Mouse (Mus musculus) CH12.LX (cell line): ENCODE results near the gene Brd4. TPM values are rescaled to one million over a fixed set of nuclear protein-coding genes. Genes with fewer than 3 reads are reported as not detected.

ENCODE experiments used
- DNase-seq: peaks from one replicate; pipeline ENCODE4 v3.0.0-alpha.2; 2013; ENCODE audit errors: extremely low read depth
- H3K27ac ChIP-seq: 2 replicates; pipeline ENCODE4 v1.5.1; 2012; ENCODE audit warnings: low read depth, mild to moderate bottlenecking, control low read depth, moderate library complexity; ENCODE audit not compliant: insufficient read depth
- H3K27me3 ChIP-seq: replicated peaks from 2 replicates; pipeline ENCODE3; 2012; ENCODE audit warnings: inconsistent platforms
- H3K36me3 ChIP-seq, 2 experiments: replicated peaks in 1 of 2; 2 replicates each; pipeline versions ENCODE3 to v1.6.1; 2012; ENCODE audit warnings: inconsistent platforms in 1 of 2, low read length in 1 of 2, mild to moderate bottlenecking in 1 of 2, mixed read lengths in 1 of 2, moderate library complexity in 1 of 2; ENCODE audit not compliant: control insufficient read depth in 1 of 2, insufficient read depth in 1 of 2
- H3K4me1 ChIP-seq, 2 experiments: 2 replicates each; pipeline ENCODE4 v1.6.1; 2012; ENCODE audit warnings: inconsistent platforms in 1 of 2, moderate library complexity in 1 of 2; ENCODE audit not compliant: insufficient read depth in 2 of 2, control insufficient read depth in 1 of 2
- H3K4me2 ChIP-seq: 2 replicates; pipeline ENCODE4 v1.6.1; 2012; ENCODE audit warnings: low read depth, mild to moderate bottlenecking, control low read depth; ENCODE audit not compliant: poor library complexity, insufficient read depth, severe bottlenecking
- H3K4me3 ChIP-seq, 3 experiments: fragments of 150-350 bp in 1 of 3; sonication (generic) in 1 of 3; replicated peaks in 1 of 3; 2 replicates each; pipeline versions ENCODE3 to v1.5.1; 2011 to 2012; ENCODE audit warnings: low read depth in 2 of 3, low read length in 2 of 3, mild to moderate bottlenecking in 2 of 3, moderate library complexity in 2 of 3, control low read depth in 1 of 3, improper control_type of control experiment in 1 of 3, inconsistent platforms in 1 of 3, mixed read lengths in 1 of 3; ENCODE audit not compliant: poor library complexity in 1 of 3
- H3K79me2 ChIP-seq: replicated peaks from 2 replicates; pipeline ENCODE4 v1.6.1; 2012; ENCODE audit warnings: mild to moderate bottlenecking, moderate library complexity; ENCODE audit not compliant: control insufficient read depth, poor library complexity, insufficient read depth, severe bottlenecking; ENCODE audit errors: extremely low read depth
- H3K9ac ChIP-seq: 2 replicates; pipeline ENCODE4 v1.6.1; 2012; ENCODE audit warnings: low read depth, mild to moderate bottlenecking, control low read depth, moderate library complexity; ENCODE audit not compliant: insufficient read depth
- H3K9me3 ChIP-seq: replicated peaks from 2 replicates; pipeline ENCODE3; 2012; ENCODE audit warnings: low read length, inconsistent platforms, mixed read lengths
- BHLHE40 ChIP-seq: IDR thresholded peaks from 2 replicates; pipeline ENCODE4 v1.6.1; 2011; ENCODE audit warnings: mild to moderate bottlenecking, low read depth, low read length, improper control_type of control experiment
- CHD1 ChIP-seq: IDR thresholded peaks from 2 replicates; pipeline ENCODE4 v1.6.1; 2012; ENCODE audit warnings: low read depth, low read length, improper control_type of control experiment, inconsistent platforms
- CHD2 ChIP-seq: IDR thresholded peaks from 2 replicates; pipeline ENCODE4 v1.6.1; 2011; ENCODE audit warnings: low read length, improper control_type of control experiment
- CTCF ChIP-seq, 2 experiments: IDR thresholded peaks in 1 of 2; conservative IDR thresholded peaks in 1 of 2; 2 replicates each; pipeline ENCODE4 v1.5.1; 2011 to 2012; ENCODE audit warnings: low read depth in 2 of 2, low read length in 2 of 2, improper control_type of control experiment in 1 of 2, inconsistent platforms in 1 of 2, mild to moderate bottlenecking in 1 of 2, moderate library complexity in 1 of 2
- E2F4 ChIP-seq: IDR thresholded peaks from 2 replicates; pipeline ENCODE4 v1.6.1; 2011; ENCODE audit warnings: low read depth, low read length, improper control_type of control experiment; ENCODE audit not compliant: insufficient replicate concordance
- ETS1 ChIP-seq: conservative IDR thresholded peaks from 2 replicates; pipeline ENCODE4 v1.6.1; 2012; ENCODE audit warnings: low read depth, mild to moderate bottlenecking, inconsistent platforms, low read length, improper control_type of control experiment, moderate library complexity
- GABPA ChIP-seq: IDR thresholded peaks from 2 replicates; pipeline ENCODE4 v1.6.1; 2012; ENCODE audit warnings: low read depth, low read length, improper control_type of control experiment, inconsistent platforms; ENCODE audit not compliant: insufficient replicate concordance
- HCFC1 ChIP-seq: IDR thresholded peaks from 2 replicates; pipeline ENCODE4 v1.6.1; 2012; ENCODE audit warnings: low read depth, mild to moderate bottlenecking, inconsistent platforms, low read length, improper control_type of control experiment
- IRF4 ChIP-seq: IDR thresholded peaks from 2 replicates; pipeline ENCODE4 v1.6.1; 2014; ENCODE audit warnings: low read depth, mild to moderate bottlenecking, inconsistent platforms, low read length, improper control_type of control experiment
- JUN ChIP-seq: IDR thresholded peaks from 2 replicates; pipeline ENCODE4 v1.6.1; 2011; ENCODE audit warnings: low read depth, mild to moderate bottlenecking, low read length, improper control_type of control experiment, moderate library complexity; ENCODE audit not compliant: insufficient read depth
- JUND ChIP-seq: conservative IDR thresholded peaks from 2 replicates; pipeline ENCODE4 v1.6.1; 2011; ENCODE audit warnings: low read depth, low read length, improper control_type of control experiment
- KAT2A ChIP-seq: IDR thresholded peaks from 2 replicates; pipeline ENCODE4 v1.6.1; 2012; ENCODE audit warnings: low read length, improper control_type of control experiment, inconsistent platforms; ENCODE audit not compliant: insufficient replicate concordance
- MAFK ChIP-seq: IDR thresholded peaks from 2 replicates; pipeline ENCODE4 v1.6.1; 2011; ENCODE audit warnings: low read length, improper control_type of control experiment; ENCODE audit not compliant: insufficient replicate concordance
- MEF2A ChIP-seq: IDR thresholded peaks from 2 replicates; pipeline ENCODE4 v1.6.1; 2014; ENCODE audit warnings: low read depth, mild to moderate bottlenecking, inconsistent platforms, low read length, improper control_type of control experiment, borderline replicate concordance
- MXI1 ChIP-seq: IDR thresholded peaks from 2 replicates; pipeline ENCODE4 v1.6.1; 2011; ENCODE audit warnings: mild to moderate bottlenecking, low read depth, low read length, improper control_type of control experiment
- MYC ChIP-seq: IDR thresholded peaks from 2 replicates; pipeline ENCODE4 v1.6.1; 2011; ENCODE audit warnings: low read depth, mild to moderate bottlenecking, improper control_type of control experiment, low read length
- POLR2A ChIP-seq: IDR thresholded peaks from 2 replicates; pipeline ENCODE4 v1.6.1; 2011; ENCODE audit warnings: low read depth, mild to moderate bottlenecking, improper control_type of control experiment, low read length
- POLR2AphosphoS2 ChIP-seq: IDR thresholded peaks from 2 replicates; pipeline ENCODE4 v1.6.1; 2011; ENCODE audit warnings: low read depth, low read length, improper control_type of control experiment
- RAD21 ChIP-seq: IDR thresholded peaks from 2 replicates; pipeline ENCODE4 v1.6.1; 2011; ENCODE audit warnings: low read depth, mild to moderate bottlenecking, low read length, improper control_type of control experiment, moderate library complexity
- RCOR1 ChIP-seq: conservative IDR thresholded peaks from 2 replicates; pipeline ENCODE4 v1.6.1; 2012; ENCODE audit warnings: low read depth, mild to moderate bottlenecking, inconsistent platforms, low read length, improper control_type of control experiment
- SIN3A ChIP-seq: IDR thresholded peaks from 2 replicates; pipeline ENCODE4 v1.6.1; 2012; ENCODE audit warnings: low read length, improper control_type of control experiment, inconsistent platforms
- SMC3 ChIP-seq: IDR thresholded peaks from 2 replicates; pipeline ENCODE4 v1.6.1; 2011; ENCODE audit warnings: low read depth, low read length, improper control_type of control experiment
- TBP ChIP-seq: conservative IDR thresholded peaks from 2 replicates; pipeline ENCODE4 v1.6.1; 2011; ENCODE audit warnings: low read depth, low read length, improper control_type of control experiment
- TCF12 ChIP-seq: IDR thresholded peaks from 2 replicates; pipeline ENCODE4 v1.6.1; 2014; ENCODE audit warnings: low read depth, mild to moderate bottlenecking, inconsistent platforms, low read length, improper control_type of control experiment
- UBTF ChIP-seq: IDR thresholded peaks from 2 replicates; pipeline ENCODE4 v1.6.1; 2012; ENCODE audit warnings: low read depth, mild to moderate bottlenecking, inconsistent platforms, low read length, improper control_type of control experiment, moderate library complexity
- USF2 ChIP-seq: conservative IDR thresholded peaks from 2 replicates; pipeline ENCODE4 v1.6.1; 2011; ENCODE audit warnings: low read depth, low read length, improper control_type of control experiment
- ZC3H11A ChIP-seq: IDR thresholded peaks from 2 replicates; pipeline ENCODE4 v1.6.1; 2012; ENCODE audit warnings: low read depth, mild to moderate bottlenecking, inconsistent platforms, low read length, improper control_type of control experiment
- ZKSCAN1 ChIP-seq: IDR thresholded peaks from 2 replicates; pipeline ENCODE4 v1.6.1; 2012; ENCODE audit warnings: low read depth, inconsistent platforms, low read length, improper control_type of control experiment, borderline replicate concordance
- ZMIZ1 ChIP-seq: IDR thresholded peaks from 2 replicates; pipeline ENCODE4 v1.6.1; 2012; ENCODE audit warnings: low read depth, mild to moderate bottlenecking, inconsistent platforms, low read length, improper control_type of control experiment
- ZNF384 ChIP-seq: IDR thresholded peaks from 2 replicates; pipeline ENCODE4 v1.6.1; 2012; ENCODE audit warnings: low read depth, low read length, improper control_type of control experiment, inconsistent platforms
- dilution Hi-C: fragments of 300-500 bp; cut with MboI; formaldehyde crosslinking; loops from 2 replicates; pipeline ENCODE4 v1.14.3; 2020; ENCODE audit warnings: low sequenced_read_pairs; ENCODE audit not compliant: extremely low pct_unique_long_range_greater_than_20kb, extremely low pct_ligation_motif_present
- in situ Hi-C: fragments of 300-500 bp; cut with MboI; formaldehyde crosslinking; loops from 3 replicates; pipeline ENCODE4 v1.14.3; 2019; ENCODE audit warnings: low sequenced_read_pairs, low pct_ligation_motif_present, low pct_unique_long_range_greater_than_20kb, mixed read lengths
- polyA plus RNA-seq: library from polyadenylated mRNA; unstranded; fragments of >175 nt; gene quantifications from 2 replicates; pipeline ENCODE4 v1.2.1, GENCODE M21; 2012; ENCODE audit warnings: low read depth; ENCODE audit not compliant: insufficient read length
- total RNA-seq, 2 experiments: library from RNA; depleted of rRNA; stranded (reverse); fragments of 300-350 nt in 1 of 2; fragments of >200 nt in 1 of 2; gene quantifications; 2 replicates each; pipeline ENCODE4 v1.2.3; 2012 to 2014

The Brd4 gene
- total and polyA plus RNA-seq, 3 experiments: 6.3 to 68.5 (median 19.1) TPM

DNA sequence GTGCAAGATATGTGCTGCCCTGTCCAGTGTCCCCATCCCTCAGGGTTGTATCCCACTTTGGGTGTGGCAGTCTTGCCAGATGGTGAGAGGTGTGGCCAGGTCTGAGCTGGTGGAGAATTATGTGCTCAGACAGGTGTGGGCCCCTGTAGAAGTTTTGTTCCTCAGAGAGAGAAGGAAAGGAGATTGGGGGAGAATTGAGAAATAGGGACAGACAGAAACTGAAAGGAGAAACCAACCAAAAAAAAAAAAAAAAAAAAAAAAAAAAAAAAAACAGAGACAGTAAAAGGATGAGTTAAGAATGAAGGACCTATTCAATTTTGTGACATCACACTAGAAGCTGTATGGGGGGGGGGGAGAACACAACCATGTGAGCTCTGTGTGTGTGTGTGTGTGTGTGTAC lies 119.7 kb downstream of the Brd4 start:
- peaks cover 3% of the 10 kb centered on the region for H3K9me3 ChIP-seq
- dilution Hi-C loops: no loop called here
- no peak for DNase-seq
- TF ChIP-seq ZNF384 (peak; percentile 74), IRF4 (no peak)
- in situ Hi-C loops: no loop called here
- H3K27me3 ChIP-seq: peaks cover 42% of the 10 kb centered on the region
- 0 out of 2 replicates have a peak overlapping the region, but pooled peaks have one; percentile 6 for H3K27ac ChIP-seq
- H3K4me3 ChIP-seq: no peak overlapping the region
- no peaks in the 10 kb centered on the region for H3K79me2 ChIP-seq
- H3K9ac ChIP-seq: no peak overlapping the region
- H3K36me3 ChIP-seq: no peaks in the 10 kb centered on the region
- H3K4me2 ChIP-seq: peak overlapping the region; percentile 99; the same call in 1 of the 2 replicates
- H3K4me1 ChIP-seq: peaks cover 27 to 31% of the 10 kb centered on the region in 2 experiments

DNA sequence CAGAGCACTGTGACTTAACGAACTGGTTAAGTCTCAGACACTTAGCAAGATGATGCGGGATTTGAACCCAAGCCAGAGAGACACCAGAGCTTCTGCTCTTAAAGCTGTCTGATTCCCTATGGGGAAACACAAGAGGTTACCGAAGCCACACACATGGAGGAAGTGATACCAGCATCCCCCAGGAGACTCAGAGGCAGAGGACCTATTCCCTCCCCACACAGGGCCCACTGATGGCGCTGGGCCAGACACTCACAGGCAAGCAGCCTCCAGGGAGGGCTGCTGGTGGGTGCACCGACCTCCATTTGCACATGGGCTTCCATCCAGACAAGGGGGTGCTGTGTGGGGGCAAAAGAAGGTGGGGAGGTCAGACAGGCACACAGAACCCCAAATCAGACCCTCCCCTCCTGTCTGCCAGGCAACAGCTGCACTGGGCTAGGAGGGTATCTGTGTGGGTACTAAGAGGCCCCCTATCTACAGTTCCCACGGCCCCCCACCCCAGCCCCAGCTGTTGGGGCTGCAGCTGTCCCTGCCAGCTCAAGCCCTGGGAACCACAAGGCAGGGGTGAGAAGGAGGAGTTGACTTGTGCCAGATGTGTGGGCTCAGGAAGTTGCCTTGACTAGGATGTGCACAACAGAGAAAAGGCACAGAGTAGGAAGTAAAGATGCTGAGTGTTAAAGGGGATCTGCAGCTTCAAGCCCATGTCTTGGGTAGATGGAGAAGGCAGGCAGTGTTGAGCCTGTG lies 120.4 kb downstream of the Brd4 start:
- Histone ChIP-seq H3K36me3 (no peaks in the 10 kb centered on the region), H3K4me2 (no peak overlapping the region), H3K4me1 (peaks cover 27 to 31% of the 10 kb centered on the region in 2 experiments), H3K9me3 (peaks cover 3% of the 10 kb centered on the region), H3K79me2 (no peaks in the 10 kb centered on the region), H3K27ac (0 out of 2 replicates have a peak overlapping the region, but pooled peaks have one; percentile 6), H3K27me3 (peaks cover 43% of the 10 kb centered on the region), H3K9ac (no peak overlapping the region), H3K4me3 (no peak overlapping the region)
- dilution Hi-C loops: no loop called here
- in situ Hi-C loops: no loop called here
- peak; percentile 92 for DNase-seq
- TF ChIP-seq SMC3: peak; percentile 17; the same call in 1 of the 2 replicates
- TF ChIP-seq CTCF (conservative IDR thresholded peaks at IDR 0.05 in 1 of 2, IDR thresholded peaks at IDR 0.05 in 1 of 2; ENCODE audit: low read depth in 2 of 2, low read length in 2 of 2): no peak
- peak; percentile 98 for TF ChIP-seq IRF4
- TF ChIP-seq E2F4: no peak
- TF ChIP-seq MEF2A: peak; percentile 84
- TF ChIP-seq ZNF384: 0 out of 2 replicates have a peak, but pooled peaks have one; percentile 27
- peak; percentile 41 for TF ChIP-seq JUND
- TF ChIP-seq JUN: no peak
- peak; percentile 68 for TF ChIP-seq CHD2
- no peak for TF ChIP-seq ZC3H11A
- TF ChIP-seq MYC: peak; percentile 52; the same call in 1 of the 2 replicates
- no peak for TF ChIP-seq TBP
- TF ChIP-seq RAD21: no peak; the same call in 1 of the 2 replicates
- no peak for TF ChIP-seq USF2
- TF ChIP-seq BHLHE40: peak; percentile 68
- peak; percentile 55; the same call in 1 of the 2 replicates for TF ChIP-seq SIN3A
- no peak for TF ChIP-seq POLR2AphosphoS2
- TF ChIP-seq ETS1: peak; percentile 63
- no peak for TF ChIP-seq CHD1
- TF ChIP-seq HCFC1: no peak
- peak; percentile 77; the same call in 1 of the 2 replicates for TF ChIP-seq MAFK
- TF ChIP-seq POLR2A: no peak
- no peak for TF ChIP-seq ZKSCAN1
- no peak for TF ChIP-seq GABPA
- TF ChIP-seq MXI1: 0 out of 2 replicates have a peak, but pooled peaks have one; percentile 25
- peak; percentile 91 for TF ChIP-seq RCOR1
- TF ChIP-seq KAT2A: 0 out of 2 replicates have a peak, but pooled peaks have one; percentile 71
- TF ChIP-seq UBTF: 0 out of 2 replicates have a peak, but pooled peaks have one; percentile 47
- TF ChIP-seq TCF12: peak; percentile 61
- peak; percentile 56; the same call in 1 of the 2 replicates for TF ChIP-seq ZMIZ1
